Mouse (Mus musculus) retina, embryonic 14.5 days (tissue): ENCODE data around the gene Hcst.

Experiments
- DNase-seq: peaks from one replicate; pipeline ENCODE4 v3.0.0-alpha.2; 2015; ENCODE audit warnings: low spot score

Hcst gene

DNA sequence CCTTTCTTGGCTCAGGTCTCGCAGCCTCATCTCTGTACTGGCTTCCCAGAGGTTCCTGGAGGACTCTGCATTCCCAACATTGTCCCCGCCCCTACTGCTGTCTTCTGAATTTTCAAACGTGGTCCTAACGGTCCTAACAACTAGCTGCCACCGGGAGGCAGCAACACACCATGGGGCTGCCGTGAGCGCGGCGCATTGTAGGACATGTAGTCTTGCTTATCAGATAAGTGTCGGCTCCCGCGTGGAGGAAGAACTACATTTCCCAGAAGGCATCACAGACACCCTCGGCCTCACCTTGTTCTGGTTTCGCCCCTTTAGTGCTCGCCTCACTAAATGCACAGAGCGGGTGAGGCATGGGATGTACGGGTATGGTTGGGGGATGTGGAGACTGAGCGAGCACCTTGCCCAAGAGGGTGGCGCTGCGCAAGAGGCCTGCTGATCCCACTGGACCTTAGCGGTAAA, 46.1 kb downstream of the Hcst start:
- DNase-seq = peak; percentile 97
